Mouse (Mus musculus): Measurements from ENCODE around the gene Ntng2.

- no peak for TF ChIP-seq CTCF (IDR thresholded peaks at IDR 0.05 in 2 of 3, conservative IDR thresholded peaks at IDR 0.05 in 1 of 3; ENCODE audit: control insufficient read depth in 1 of 3, insufficient read depth in 1 of 3, low read depth in 2 of 3, low read length in 3 of 3, poor library complexity in 1 of 3, severe bottlenecking in 1 of 3)
- no peak for TF ChIP-seq POLR2A (IDR thresholded peaks at IDR 0.05; ENCODE audit: control insufficient read depth in 1 of 2, insufficient read depth in 1 of 2, low read depth in 1 of 2, low read length in 2 of 2, poor library complexity in 1 of 2)
- TF ChIP-seq MAFK (IDR thresholded peaks at IDR 0.05; ENCODE audit: borderline replicate concordance, low read depth, low read length), result no peak
- no peak for TF ChIP-seq EP300 (IDR thresholded peaks at IDR 0.05; ENCODE audit: low read depth in 1 of 2, low read length in 2 of 2)
- no peak for TF ChIP-seq E2F4 (IDR thresholded peaks at IDR 0.05; ENCODE audit: borderline replicate concordance, low read depth, low read length)
- no peak for TF ChIP-seq BHLHE40 (IDR thresholded peaks at IDR 0.05; ENCODE audit: borderline replicate concordance, low read depth, low read length)
- TF ChIP-seq USF2 (IDR thresholded peaks at IDR 0.05; ENCODE audit: borderline replicate concordance in 1 of 2, insufficient read depth in 1 of 2, low read depth in 1 of 2, low read length in 2 of 2), result no peak
These were observed 42.8 kb upstream of the Ntng2 start for GRCm38 (mm10) chr2:29295557-29295956.

Data from MEL (cell line).